Mouse (Mus musculus): ENCODE measurements around the gene Plvap.

- TF ChIP-seq CTCF (IDR thresholded peaks at IDR 0.05) (no peak), EP300 (IDR thresholded peaks at IDR 0.05) (no peak)
Measured at GRCm38 (mm10) chr8:71467201-71467600, 44.4 kb downstream of the Plvap start.

Data from lung, postnatal 0 days (tissue).